Mouse (Mus musculus) midbrain, postnatal 0 days (tissue): ENCODE measurements around the gene Plekhm3. TPM values are rescaled to one million over a fixed set of nuclear protein-coding genes. Genes with fewer than 3 reads are reported as not detected.

Experiments used
- ATAC-seq: fragments of 200-750 bp; cut with Nextera tagmentation; 2 replicates; pipeline ENCODE4 v1.8.0; 2017; ENCODE audit warnings: moderate number of reproducible peaks, mild to moderate bottlenecking, moderate TSS enrichment, moderate library complexity; ENCODE audit not compliant: low FRiP score
- DNase-seq: peaks from one replicate; pipeline ENCODE4 v3.0.0-alpha.2; 2015; ENCODE audit warnings: low spot score
- H3K27ac ChIP-seq: fragments of 300-500 bp; sonication (generic); 2 replicates; pipeline ENCODE4 v1.5.1; 2014; ENCODE audit warnings: low read depth, mild to moderate bottlenecking, low read length, mixed read lengths
- H3K27me3 ChIP-seq: fragments of 300-500 bp; sonication (generic); 2 replicates; pipeline ENCODE4 v1.6.1; 2014; ENCODE audit warnings: low read length, control low read depth, mixed read lengths; ENCODE audit not compliant: insufficient read depth
- H3K36me3 ChIP-seq: fragments of 300-500 bp; sonication (generic); 2 replicates; pipeline ENCODE4 v1.6.1; 2014; ENCODE audit warnings: low read length, control low read depth, mixed read lengths; ENCODE audit not compliant: insufficient read depth
- H3K4me1 ChIP-seq: fragments of 300-500 bp; sonication (generic); 2 replicates; pipeline ENCODE4 v1.6.1; 2014; ENCODE audit warnings: mild to moderate bottlenecking, control low read depth, antibody characterized with exemption, low read length, mixed read lengths; ENCODE audit not compliant: insufficient read depth
- H3K4me2 ChIP-seq: fragments of 300-500 bp; sonication (generic); 2 replicates; pipeline ENCODE4 v1.6.1; 2014; ENCODE audit warnings: low read depth, mild to moderate bottlenecking, low read length, mixed read lengths; ENCODE audit not compliant: poor library complexity, severe bottlenecking
- H3K4me3 ChIP-seq: fragments of 300-500 bp; sonication (generic); 2 replicates; pipeline ENCODE4 v1.5.1; 2014; ENCODE audit warnings: low read depth, mild to moderate bottlenecking, low read length, moderate library complexity
- H3K9ac ChIP-seq: fragments of 300-500 bp; sonication (generic); replicated peaks from 2 replicates; pipeline ENCODE4 v1.6.1; 2014; ENCODE audit warnings: mild to moderate bottlenecking, low read length, moderate library complexity, mixed read lengths; ENCODE audit not compliant: poor library complexity, severe bottlenecking
- H3K9me3 ChIP-seq: fragments of 300-500 bp; sonication (generic); 2 replicates; pipeline ENCODE4 v1.6.1; 2016; ENCODE audit warnings: low read length, control low read depth
- CTCF ChIP-seq: IDR thresholded peaks from 2 replicates; pipeline ENCODE4 v1.5.1; 2016; ENCODE audit warnings: antibody characterized with exemption, mild to moderate bottlenecking
- WGBS: fragments of 180-500 bp; shearing (Covaris S2); extraction: QIAGEN DNeasy Blood & Tissue Kit; methylation state at CpG from one replicate; pipeline ENCODE4 v1.1.7; 2014; 5-methylcytosine and 5-hydroxymethylcytosine counted together
- polyA plus RNA-seq: library from polyadenylated mRNA; unstranded; fragments of >200 nt; fragmentation: Nextera tagmentation; extraction: Ambion mirVana; gene quantifications from 2 replicates; pipeline ENCODE4 v1.2.1, GENCODE M21; 2015
- total RNA-seq: library from RNA; depleted of rRNA; stranded (reverse); fragments of >200 nt; gene quantifications from 2 replicates; pipeline ENCODE4 v1.2.3, GENCODE M21; 2014

Gene Plekhm3
- total and polyA plus RNA-seq, 2 experiments from 2014 or later, result 5.9 to 14.6 TPM

GRCm38 (mm10) chr1:64875156-64875555 lies 81.5 kb downstream of the Plekhm3 start:
- DNase-seq, result no peak
- WGBS, result 90% methylated on average over 1 of the region's 1 CpGs
- H3K4me3 ChIP-seq, result no peak overlapping the region
- TF ChIP-seq CTCF, result no peak
- H3K9me3 ChIP-seq, result no peaks in the 10 kb centered on the region
- ATAC-seq, result no peak
- no peak overlapping the region for H3K9ac ChIP-seq
- no peaks in the 10 kb centered on the region for H3K4me1 ChIP-seq
- H3K4me2 ChIP-seq, result no peak overlapping the region
- no peaks in the 10 kb centered on the region for H3K27me3 ChIP-seq
- H3K36me3 ChIP-seq, result no peaks in the 10 kb centered on the region; the same call in 1 of the 2 replicates
- no peak overlapping the region for H3K27ac ChIP-seq

GRCm38 (mm10) chr1:64871956-64872355 lies 84.7 kb downstream of the Plekhm3 start:
- TF ChIP-seq CTCF, result no peak
- Histone ChIP-seq H3K4me2 (no peak overlapping the region), H3K4me3 (no peak overlapping the region), H3K36me3 (no peaks in the 10 kb centered on the region), H3K9ac (no peak overlapping the region), H3K4me1 (no peaks in the 10 kb centered on the region), H3K27me3 (no peaks in the 10 kb centered on the region), H3K27ac (no peak overlapping the region), H3K9me3 (no peaks in the 10 kb centered on the region)
- ATAC-seq (no peak), DNase-seq (no peak)
- 80% methylated on average over 5 of the region's 5 CpGs for WGBS

- Histone ChIP-seq H3K27ac (no peak overlapping the region), H3K4me1 (no peaks in the 10 kb centered on the region), H3K4me3 (no peak overlapping the region), H3K9ac (no peak overlapping the region), H3K9me3 (no peaks in the 10 kb centered on the region), H3K4me2 (no peak overlapping the region), H3K36me3 (no peaks in the 10 kb centered on the region), H3K27me3 (no peaks in the 10 kb centered on the region)
- no peak for ATAC-seq
- TF ChIP-seq CTCF, result no peak
- DNase-seq, result no peak
- 87% methylated on average over 4 of the region's 4 CpGs for WGBS
Observed at GRCm38 (mm10) chr1:64867684-64868083, 88.9 kb downstream of the Plekhm3 start.

GRCm38 (mm10) chr1:64866140-64866539 lies 90.5 kb downstream of the Plekhm3 start:
- 71% methylated on average over 1 of the region's 1 CpGs for WGBS
- no peak overlapping the region for H3K4me3 ChIP-seq
- no peaks in the 10 kb centered on the region for H3K4me1 ChIP-seq
- no peaks in the 10 kb centered on the region for H3K9me3 ChIP-seq
- DNase-seq, result no peak
- ATAC-seq, result no peak
- H3K9ac ChIP-seq, result no peak overlapping the region
- no peak overlapping the region for H3K27ac ChIP-seq
- H3K36me3 ChIP-seq, result no peaks in the 10 kb centered on the region
- H3K4me2 ChIP-seq, result no peak overlapping the region
- no peaks in the 10 kb centered on the region for H3K27me3 ChIP-seq
- TF ChIP-seq CTCF, result no peak

GRCm38 (mm10) chr1:64860235-64860920 lies 96.2 kb downstream of the Plekhm3 start:
- no peak for TF ChIP-seq CTCF
- Histone ChIP-seq H3K36me3 (no peaks in the 10 kb centered on the region), H3K4me1 (no peaks in the 10 kb centered on the region), H3K9ac (no peak overlapping the region), H3K27me3 (no peaks in the 10 kb centered on the region), H3K4me2 (no peak overlapping the region), H3K4me3 (no peak overlapping the region), H3K27ac (no peak overlapping the region), H3K9me3 (no peaks in the 10 kb centered on the region)
- DNase-seq (no peak), ATAC-seq (no peak)
- 90% methylated on average over 11 of the region's 11 CpGs for WGBS

- WGBS, result 95% methylated on average over 5 of the region's 5 CpGs
- no peak for ATAC-seq
- no peak for TF ChIP-seq CTCF
- Histone ChIP-seq H3K36me3 (no peaks in the 10 kb centered on the region), H3K9me3 (no peaks in the 10 kb centered on the region), H3K27ac (no peak overlapping the region), H3K4me2 (no peak overlapping the region), H3K4me3 (no peak overlapping the region), H3K27me3 (no peaks in the 10 kb centered on the region), H3K4me1 (no peaks in the 10 kb centered on the region), H3K9ac (no peak overlapping the region)
- no peak for DNase-seq
Observed at GRCm38 (mm10) chr1:64859826-64860225, 96.8 kb downstream of the Plekhm3 start.
